Mouse (Mus musculus) lung, postnatal 0 days (tissue): ENCODE data around the gene Pcsk7.

Experiments
- CTCF ChIP-seq: IDR thresholded peaks from 2 replicates; pipeline ENCODE4 v1.5.1; 2016; ENCODE audit warnings: antibody characterized with exemption, mild to moderate bottlenecking
- EP300 ChIP-seq: IDR thresholded peaks from 2 replicates; pipeline ENCODE4 v1.6.1; 2016; ENCODE audit warnings: antibody characterized with exemption, mild to moderate bottlenecking, control low read depth

DNA sequence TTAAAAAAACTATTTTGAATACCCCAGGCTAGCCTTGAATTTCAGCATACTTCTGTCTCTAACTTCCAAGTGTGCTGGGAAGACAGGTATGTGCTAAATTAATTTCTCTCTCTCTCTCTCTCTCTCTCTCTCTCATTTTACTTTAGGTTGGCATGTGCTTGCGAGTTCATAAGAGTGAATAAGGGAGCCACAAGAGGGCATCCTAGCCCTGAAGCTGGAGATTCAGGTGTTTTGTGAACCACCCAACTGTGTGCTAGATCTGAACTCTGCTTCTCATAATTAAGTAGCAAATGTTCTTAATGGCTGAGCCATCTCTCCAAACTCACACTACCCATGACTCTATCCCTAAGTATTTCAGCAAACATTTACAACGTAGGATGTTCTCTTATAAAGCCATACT, 70.6 kb downstream of the Pcsk7 start:
- peak; percentile 47 for TF ChIP-seq CTCF
- TF ChIP-seq EP300, result no peak
